Mouse (Mus musculus): Measurements from ENCODE around the gene Inpp4b. TPM values are rescaled to one million over a fixed set of nuclear protein-coding genes. Genes with fewer than 3 reads are reported as not detected.
"Not testable (repeated sequence)": the region's sequence is repeated elsewhere in the genome, so short reads cannot be mapped to it uniquely, and the experiment has no call there.

Inpp4b gene
- total and polyA plus RNA-seq, 3 experiments: 0.59 to 36.8 (median 35.6) TPM

GRCm38 (mm10) chr8:82005466-82005865 lies 663.1 kb downstream of the Inpp4b start:
- no peaks in the 10 kb centered on the region for H3K9me3 ChIP-seq (replicated peaks)
- no peaks in the 10 kb centered on the region for H3K27me3 ChIP-seq (ENCODE audit: insufficient read depth, low read length)
- TF ChIP-seq GATA1 (IDR thresholded peaks at IDR 0.05; ENCODE audit: borderline replicate concordance, low read length): no peak
- no peak for TF ChIP-seq POLR2AphosphoS5 (IDR thresholded peaks at IDR 0.05; ENCODE audit: insufficient replicate concordance, low read depth, low read length)
- TF ChIP-seq CTCF (IDR thresholded peaks at IDR 0.05; ENCODE audit: low read depth, low read length): no peak
- no peak for TF ChIP-seq GATA2 (IDR thresholded peaks at IDR 0.05; ENCODE audit: borderline replicate concordance, low read depth, low read length)
- TF ChIP-seq TAL1 (conservative IDR thresholded peaks at IDR 0.05; ENCODE audit: low read depth, low read length): no peak
- DNase-seq (ENCODE audit: low spot score) (no peak), ATAC-seq (ENCODE audit: extremely low read depth, insufficient number of reproducible peaks, low FRiP score, poor library complexity, severe bottlenecking) (no peak)
- H3K4me1 ChIP-seq (ENCODE audit: insufficient read depth, low read depth, low read length): no peaks in the 10 kb centered on the region
- H3K4me3 ChIP-seq (ENCODE audit: low read depth, low read length): no peak overlapping the region
- H3K36me3 ChIP-seq (replicated peaks): peaks cover 7% of the 10 kb centered on the region

- Histone ChIP-seq H3K36me3 (replicated peaks) (peaks cover 11% of the 10 kb centered on the region), H3K4me3 (ENCODE audit: low read depth, low read length) (no peak overlapping the region), H3K9me3 (replicated peaks) (no peaks in the 10 kb centered on the region), H3K4me1 (ENCODE audit: insufficient read depth, low read depth, low read length) (no peaks in the 10 kb centered on the region), H3K27me3 (ENCODE audit: insufficient read depth, low read length) (no peaks in the 10 kb centered on the region)
- ATAC-seq (ENCODE audit: extremely low read depth, insufficient number of reproducible peaks, low FRiP score, poor library complexity, severe bottlenecking) (no peak), DNase-seq (ENCODE audit: low spot score) (no peak)
- TF ChIP-seq POLR2AphosphoS5 (IDR thresholded peaks at IDR 0.05; ENCODE audit: insufficient replicate concordance, low read depth, low read length) (no peak), GATA1 (IDR thresholded peaks at IDR 0.05; ENCODE audit: borderline replicate concordance, low read length) (no peak), CTCF (IDR thresholded peaks at IDR 0.05; ENCODE audit: low read depth, low read length) (no peak), GATA2 (IDR thresholded peaks at IDR 0.05; ENCODE audit: borderline replicate concordance, low read depth, low read length) (no peak), TAL1 (conservative IDR thresholded peaks at IDR 0.05; ENCODE audit: low read depth, low read length) (no peak)
These were observed 675.4 kb downstream of the Inpp4b start for GRCm38 (mm10) chr8:82017792-82018191.

GRCm38 (mm10) chr8:82027401-82027800 lies 685.0 kb downstream of the Inpp4b start:
- no peak for DNase-seq (ENCODE audit: low spot score)
- ATAC-seq (ENCODE audit: extremely low read depth, insufficient number of reproducible peaks, low FRiP score, poor library complexity, severe bottlenecking): no peak
- no peaks in the 10 kb centered on the region for H3K27me3 ChIP-seq (ENCODE audit: insufficient read depth, low read length)

GRCm38 (mm10) chr8:82028896-82029295 lies 686.5 kb downstream of the Inpp4b start:
- ATAC-seq (ENCODE audit: extremely low read depth, insufficient number of reproducible peaks, low FRiP score, poor library complexity, severe bottlenecking) (no peak), DNase-seq (ENCODE audit: low spot score) (no peak)
- H3K9me3 ChIP-seq (replicated peaks): no peaks in the 10 kb centered on the region
- no peaks in the 10 kb centered on the region for H3K4me1 ChIP-seq (ENCODE audit: insufficient read depth, low read depth, low read length)
- H3K4me3 ChIP-seq (ENCODE audit: low read depth, low read length): no peak overlapping the region
- TF ChIP-seq TAL1 (conservative IDR thresholded peaks at IDR 0.05; ENCODE audit: low read depth, low read length): no peak
- TF ChIP-seq GATA1 (IDR thresholded peaks at IDR 0.05; ENCODE audit: borderline replicate concordance, low read length): no peak
- no peak for TF ChIP-seq GATA2 (IDR thresholded peaks at IDR 0.05; ENCODE audit: borderline replicate concordance, low read depth, low read length)
- TF ChIP-seq POLR2AphosphoS5 (IDR thresholded peaks at IDR 0.05; ENCODE audit: insufficient replicate concordance, low read depth, low read length): no peak
- no peak for TF ChIP-seq CTCF (IDR thresholded peaks at IDR 0.05; ENCODE audit: low read depth, low read length)
- no peaks in the 10 kb centered on the region for H3K27me3 ChIP-seq (ENCODE audit: insufficient read depth, low read length)
- H3K36me3 ChIP-seq (replicated peaks): peaks cover 8% of the 10 kb centered on the region

More at GRCm38 (mm10) chr8:82027401-82027800, 685.0 kb downstream of the Inpp4b start:
- Histone ChIP-seq H3K36me3 (replicated peaks) (no peaks in the 10 kb centered on the region), H3K4me1 (ENCODE audit: insufficient read depth, low read depth, low read length) (no peaks in the 10 kb centered on the region), H3K4me3 (ENCODE audit: low read depth, low read length) (no peak overlapping the region), H3K9me3 (replicated peaks) (no peaks in the 10 kb centered on the region)
- TF ChIP-seq CTCF (IDR thresholded peaks at IDR 0.05; ENCODE audit: low read depth, low read length): no peak
- TF ChIP-seq GATA1 (IDR thresholded peaks at IDR 0.05; ENCODE audit: borderline replicate concordance, low read length): no peak
- no peak for TF ChIP-seq TAL1 (conservative IDR thresholded peaks at IDR 0.05; ENCODE audit: low read depth, low read length)
- TF ChIP-seq GATA2 (IDR thresholded peaks at IDR 0.05; ENCODE audit: borderline replicate concordance, low read depth, low read length): no peak
- no peak for TF ChIP-seq POLR2AphosphoS5 (IDR thresholded peaks at IDR 0.05; ENCODE audit: insufficient replicate concordance, low read depth, low read length)

GRCm38 (mm10) chr8:82032035-82032434 lies 689.7 kb downstream of the Inpp4b start:
- H3K9me3 ChIP-seq (replicated peaks); H3K4me1 ChIP-seq (ENCODE audit: insufficient read depth, low read depth, low read length); H3K36me3 ChIP-seq (replicated peaks); H3K27me3 ChIP-seq (ENCODE audit: insufficient read depth, low read length); DNase-seq (ENCODE audit: low spot score); H3K4me3 ChIP-seq (ENCODE audit: low read depth, low read length); ATAC-seq (ENCODE audit: extremely low read depth, insufficient number of reproducible peaks, low FRiP score, poor library complexity, severe bottlenecking): not testable (repeated sequence)

GRCm38 (mm10) chr8:82054030-82054429 lies 711.7 kb downstream of the Inpp4b start:
- no peak overlapping the region for H3K4me3 ChIP-seq (ENCODE audit: low read depth, low read length)
- H3K4me1 ChIP-seq (ENCODE audit: insufficient read depth, low read depth, low read length): no peaks in the 10 kb centered on the region
- no peaks in the 10 kb centered on the region for H3K27me3 ChIP-seq (ENCODE audit: insufficient read depth, low read length)
- no peak for TF ChIP-seq CTCF (IDR thresholded peaks at IDR 0.05; ENCODE audit: low read depth, low read length)
- no peak for TF ChIP-seq POLR2AphosphoS5 (IDR thresholded peaks at IDR 0.05; ENCODE audit: insufficient replicate concordance, low read depth, low read length)
- TF ChIP-seq TAL1 (conservative IDR thresholded peaks at IDR 0.05; ENCODE audit: low read depth, low read length): no peak
- TF ChIP-seq GATA2 (IDR thresholded peaks at IDR 0.05; ENCODE audit: borderline replicate concordance, low read depth, low read length): no peak
- no peak for TF ChIP-seq GATA1 (IDR thresholded peaks at IDR 0.05; ENCODE audit: borderline replicate concordance, low read length)
- peaks cover 5% of the 10 kb centered on the region for H3K36me3 ChIP-seq (replicated peaks)
- DNase-seq (ENCODE audit: low spot score) (no peak), ATAC-seq (ENCODE audit: extremely low read depth, insufficient number of reproducible peaks, low FRiP score, poor library complexity, severe bottlenecking) (no peak)
- no peaks in the 10 kb centered on the region for H3K9me3 ChIP-seq (replicated peaks)

- TF ChIP-seq CTCF (IDR thresholded peaks at IDR 0.05; ENCODE audit: low read depth, low read length) (no peak), GATA2 (IDR thresholded peaks at IDR 0.05; ENCODE audit: borderline replicate concordance, low read depth, low read length) (no peak), TAL1 (conservative IDR thresholded peaks at IDR 0.05; ENCODE audit: low read depth, low read length) (no peak), POLR2AphosphoS5 (IDR thresholded peaks at IDR 0.05; ENCODE audit: insufficient replicate concordance, low read depth, low read length) (no peak), GATA1 (IDR thresholded peaks at IDR 0.05; ENCODE audit: borderline replicate concordance, low read length) (no peak)
- DNase-seq (ENCODE audit: low spot score): no peak
- Histone ChIP-seq H3K4me3 (ENCODE audit: low read depth, low read length) (no peak overlapping the region), H3K27me3 (ENCODE audit: insufficient read depth, low read length) (no peaks in the 10 kb centered on the region), H3K36me3 (replicated peaks) (peaks cover 15% of the 10 kb centered on the region), H3K9me3 (replicated peaks) (no peaks in the 10 kb centered on the region), H3K4me1 (ENCODE audit: insufficient read depth, low read depth, low read length) (no peaks in the 10 kb centered on the region)
- no peak for ATAC-seq (ENCODE audit: extremely low read depth, insufficient number of reproducible peaks, low FRiP score, poor library complexity, severe bottlenecking)
These were observed 725.3 kb downstream of the Inpp4b start for GRCm38 (mm10) chr8:82067619-82068018.

Measured in G1E (cell line).